Mouse (Mus musculus): ENCODE measurements at regions not wholly inside any gene's neighbourhood (a gene's known extent, or its start where the extent isn't known, plus 50 kb on each side); places are given as distances from the start of the nearest gene placed in this dataset.

DNA sequence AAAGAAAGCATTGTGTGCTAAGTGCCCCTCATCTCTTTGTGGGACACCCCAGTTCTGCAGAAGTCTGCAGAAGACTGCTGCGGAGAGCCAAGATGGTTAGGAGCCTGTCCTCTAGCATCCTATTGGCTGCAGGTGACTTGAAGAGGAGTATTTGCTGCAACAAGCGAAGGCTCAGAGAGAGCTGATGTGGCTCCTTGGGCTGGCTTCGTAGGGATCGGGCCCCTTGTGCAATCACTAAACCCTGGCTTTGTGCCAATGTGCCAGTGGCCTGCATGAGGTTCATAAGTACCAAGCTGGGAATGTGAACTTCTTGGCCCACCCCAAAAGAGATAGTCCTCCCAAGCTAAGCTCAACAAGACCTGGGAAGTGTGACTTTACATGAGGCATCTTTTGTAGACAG is 174.9 kb downstream of the Zfp36l1 start:
- TF ChIP-seq CTCF (IDR thresholded peaks at IDR 0.05; ENCODE audit: low read depth, low read length) (no peak), POLR2A (IDR thresholded peaks at IDR 0.05; ENCODE audit: borderline replicate concordance, low read depth, low read length) (no peak)
